Mouse (Mus musculus) CH12.LX (cell line): ENCODE data around the gene Slc7a3. TPM values are rescaled to one million over a fixed set of nuclear protein-coding genes. Genes with fewer than 3 reads are reported as not detected.
A peak's percentile ranks its signal among the peaks of the same experiment; 100 is the strongest.
"Not testable (repeated sequence)": the region's sequence is repeated elsewhere in the genome, so short reads cannot be mapped to it uniquely, and the experiment has no call there.

Experiments
- DNase-seq: peaks from one replicate; pipeline ENCODE4 v3.0.0-alpha.2; 2013; ENCODE audit errors: extremely low read depth
- H3K27ac ChIP-seq: 2 replicates; pipeline ENCODE4 v1.5.1; 2012; ENCODE audit warnings: low read depth, mild to moderate bottlenecking, control low read depth, moderate library complexity; ENCODE audit not compliant: insufficient read depth
- H3K27me3 ChIP-seq: replicated peaks from 2 replicates; pipeline ENCODE3; 2012; ENCODE audit warnings: inconsistent platforms
- H3K36me3 ChIP-seq, 2 experiments: replicated peaks in 1 of 2; 2 replicates each; pipeline versions ENCODE3 to v1.6.1; 2012; ENCODE audit warnings: inconsistent platforms in 1 of 2, low read length in 1 of 2, mild to moderate bottlenecking in 1 of 2, mixed read lengths in 1 of 2, moderate library complexity in 1 of 2; ENCODE audit not compliant: control insufficient read depth in 1 of 2, insufficient read depth in 1 of 2
- H3K4me1 ChIP-seq, 2 experiments: 2 replicates each; pipeline ENCODE4 v1.6.1; 2012; ENCODE audit warnings: inconsistent platforms in 1 of 2, moderate library complexity in 1 of 2; ENCODE audit not compliant: insufficient read depth in 2 of 2, control insufficient read depth in 1 of 2
- H3K4me2 ChIP-seq: 2 replicates; pipeline ENCODE4 v1.6.1; 2012; ENCODE audit warnings: low read depth, mild to moderate bottlenecking, control low read depth; ENCODE audit not compliant: poor library complexity, insufficient read depth, severe bottlenecking
- H3K4me3 ChIP-seq, 3 experiments: fragments of 150-350 bp in 1 of 3; sonication (generic) in 1 of 3; replicated peaks in 1 of 3; 2 replicates each; pipeline versions ENCODE3 to v1.5.1; 2011 to 2012; ENCODE audit warnings: low read depth in 2 of 3, low read length in 2 of 3, mild to moderate bottlenecking in 2 of 3, moderate library complexity in 2 of 3, control low read depth in 1 of 3, improper control_type of control experiment in 1 of 3, inconsistent platforms in 1 of 3, mixed read lengths in 1 of 3; ENCODE audit not compliant: poor library complexity in 1 of 3
- H3K79me2 ChIP-seq: replicated peaks from 2 replicates; pipeline ENCODE4 v1.6.1; 2012; ENCODE audit warnings: mild to moderate bottlenecking, moderate library complexity; ENCODE audit not compliant: control insufficient read depth, poor library complexity, insufficient read depth, severe bottlenecking; ENCODE audit errors: extremely low read depth
- H3K9ac ChIP-seq: 2 replicates; pipeline ENCODE4 v1.6.1; 2012; ENCODE audit warnings: low read depth, mild to moderate bottlenecking, control low read depth, moderate library complexity; ENCODE audit not compliant: insufficient read depth
- H3K9me3 ChIP-seq: replicated peaks from 2 replicates; pipeline ENCODE3; 2012; ENCODE audit warnings: low read length, inconsistent platforms, mixed read lengths
- BHLHE40 ChIP-seq: IDR thresholded peaks from 2 replicates; pipeline ENCODE4 v1.6.1; 2011; ENCODE audit warnings: mild to moderate bottlenecking, low read depth, low read length, improper control_type of control experiment
- CHD1 ChIP-seq: IDR thresholded peaks from 2 replicates; pipeline ENCODE4 v1.6.1; 2012; ENCODE audit warnings: low read depth, low read length, improper control_type of control experiment, inconsistent platforms
- ELF1 ChIP-seq: IDR thresholded peaks from 2 replicates; pipeline ENCODE4 v1.6.1; 2014; ENCODE audit warnings: low read depth, mild to moderate bottlenecking, inconsistent platforms, low read length, improper control_type of control experiment
- EP300 ChIP-seq: IDR thresholded peaks from 2 replicates; pipeline ENCODE4 v1.6.1; 2011; ENCODE audit warnings: low read length, improper control_type of control experiment
- GABPA ChIP-seq: IDR thresholded peaks from 2 replicates; pipeline ENCODE4 v1.6.1; 2012; ENCODE audit warnings: low read depth, low read length, improper control_type of control experiment, inconsistent platforms; ENCODE audit not compliant: insufficient replicate concordance
- HCFC1 ChIP-seq: IDR thresholded peaks from 2 replicates; pipeline ENCODE4 v1.6.1; 2012; ENCODE audit warnings: low read depth, mild to moderate bottlenecking, inconsistent platforms, low read length, improper control_type of control experiment
- MAX ChIP-seq: IDR thresholded peaks from 2 replicates; pipeline ENCODE4 v1.6.1; 2011; ENCODE audit warnings: low read length, improper control_type of control experiment
- MAZ ChIP-seq: IDR thresholded peaks from 2 replicates; pipeline ENCODE4 v1.6.1; 2012; ENCODE audit warnings: low read depth, mild to moderate bottlenecking, inconsistent platforms, low read length, improper control_type of control experiment, moderate library complexity
- MXI1 ChIP-seq: IDR thresholded peaks from 2 replicates; pipeline ENCODE4 v1.6.1; 2011; ENCODE audit warnings: mild to moderate bottlenecking, low read depth, low read length, improper control_type of control experiment
- MYC ChIP-seq: IDR thresholded peaks from 2 replicates; pipeline ENCODE4 v1.6.1; 2011; ENCODE audit warnings: low read depth, mild to moderate bottlenecking, improper control_type of control experiment, low read length
- NELFE ChIP-seq: IDR thresholded peaks from 2 replicates; pipeline ENCODE4 v1.6.1; 2011; ENCODE audit warnings: low read depth, low read length, improper control_type of control experiment
- NRF1 ChIP-seq: IDR thresholded peaks from 2 replicates; pipeline ENCODE4 v1.6.1; 2014; ENCODE audit warnings: low read depth, mild to moderate bottlenecking, inconsistent platforms, low read length, improper control_type of control experiment, moderate library complexity
- SIN3A ChIP-seq: IDR thresholded peaks from 2 replicates; pipeline ENCODE4 v1.6.1; 2012; ENCODE audit warnings: low read length, improper control_type of control experiment, inconsistent platforms
- TBP ChIP-seq: conservative IDR thresholded peaks from 2 replicates; pipeline ENCODE4 v1.6.1; 2011; ENCODE audit warnings: low read depth, low read length, improper control_type of control experiment
- TCF12 ChIP-seq: IDR thresholded peaks from 2 replicates; pipeline ENCODE4 v1.6.1; 2014; ENCODE audit warnings: low read depth, mild to moderate bottlenecking, inconsistent platforms, low read length, improper control_type of control experiment
- USF1 ChIP-seq: IDR thresholded peaks from 2 replicates; pipeline ENCODE4 v1.6.1; 2014; ENCODE audit warnings: low read depth, mild to moderate bottlenecking, inconsistent platforms, low read length, improper control_type of control experiment
- USF2 ChIP-seq: conservative IDR thresholded peaks from 2 replicates; pipeline ENCODE4 v1.6.1; 2011; ENCODE audit warnings: low read depth, low read length, improper control_type of control experiment
- ZC3H11A ChIP-seq: IDR thresholded peaks from 2 replicates; pipeline ENCODE4 v1.6.1; 2012; ENCODE audit warnings: low read depth, mild to moderate bottlenecking, inconsistent platforms, low read length, improper control_type of control experiment
- dilution Hi-C: fragments of 300-500 bp; cut with MboI; formaldehyde crosslinking; loops from 2 replicates; pipeline ENCODE4 v1.14.3; 2020; ENCODE audit warnings: low sequenced_read_pairs; ENCODE audit not compliant: extremely low pct_unique_long_range_greater_than_20kb, extremely low pct_ligation_motif_present
- in situ Hi-C: fragments of 300-500 bp; cut with MboI; formaldehyde crosslinking; loops from 3 replicates; pipeline ENCODE4 v1.14.3; 2019; ENCODE audit warnings: low sequenced_read_pairs, low pct_ligation_motif_present, low pct_unique_long_range_greater_than_20kb, mixed read lengths
- polyA plus RNA-seq: library from polyadenylated mRNA; unstranded; fragments of >175 nt; gene quantifications from 2 replicates; pipeline ENCODE4 v1.2.1, GENCODE M21; 2012; ENCODE audit warnings: low read depth; ENCODE audit not compliant: insufficient read length
- total RNA-seq, 2 experiments: library from RNA; depleted of rRNA; stranded (reverse); fragments of 300-350 nt in 1 of 2; fragments of >200 nt in 1 of 2; gene quantifications; 2 replicates each; pipeline ENCODE4 v1.2.3; 2012 to 2014

The Slc7a3 gene
- total and polyA plus RNA-seq, 3 experiments: 44.6 to 81.3 (median 53.9) TPM

DNA sequence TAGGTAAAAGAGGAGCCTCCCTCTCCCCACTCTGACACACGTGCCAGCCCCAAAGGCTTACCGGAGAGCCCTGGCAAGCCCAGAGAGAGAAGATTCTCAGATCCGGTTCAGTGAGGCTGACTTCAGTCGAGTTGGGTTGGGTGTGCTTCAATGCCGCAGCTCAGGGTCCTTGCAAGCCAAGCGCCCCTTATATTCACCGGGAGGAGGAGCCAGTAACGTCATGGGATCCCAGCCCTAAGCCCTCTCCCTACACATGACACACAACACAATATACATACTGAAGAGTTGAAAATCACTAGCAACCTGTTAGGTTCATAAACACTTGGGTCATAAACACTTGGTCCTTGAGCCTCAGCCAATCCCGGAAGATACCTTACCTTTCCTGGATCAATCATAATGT lies 609 bp downstream of the Slc7a3 start:
- H3K4me3 ChIP-seq: peak overlapping the region; percentile 58 to 66 (median 59)
- peaks cover 6 to 18% of the 10 kb centered on the region in 2 experiments for H3K4me1 ChIP-seq
- H3K79me2 ChIP-seq, H3K4me2 ChIP-seq, H3K27ac ChIP-seq, in situ Hi-C loops, H3K9me3 ChIP-seq, DNase-seq, H3K27me3 ChIP-seq, dilution Hi-C loops: not testable (repeated sequence)
- peak overlapping the region; percentile 62; the same call in 1 of the 2 replicates for H3K9ac ChIP-seq
- TF ChIP-seq MYC: 0 out of 2 replicates have a peak, but pooled peaks have one; percentile 24
- peak; percentile 55 for TF ChIP-seq BHLHE40
- TF ChIP-seq TBP: 0 out of 2 replicates have a peak, but pooled peaks have one; percentile 42
- TF ChIP-seq MAX: peak; percentile 21; the same call in 1 of the 2 replicates
- peaks cover 26 to 28% of the 10 kb centered on the region in 2 experiments for H3K36me3 ChIP-seq

DNA sequence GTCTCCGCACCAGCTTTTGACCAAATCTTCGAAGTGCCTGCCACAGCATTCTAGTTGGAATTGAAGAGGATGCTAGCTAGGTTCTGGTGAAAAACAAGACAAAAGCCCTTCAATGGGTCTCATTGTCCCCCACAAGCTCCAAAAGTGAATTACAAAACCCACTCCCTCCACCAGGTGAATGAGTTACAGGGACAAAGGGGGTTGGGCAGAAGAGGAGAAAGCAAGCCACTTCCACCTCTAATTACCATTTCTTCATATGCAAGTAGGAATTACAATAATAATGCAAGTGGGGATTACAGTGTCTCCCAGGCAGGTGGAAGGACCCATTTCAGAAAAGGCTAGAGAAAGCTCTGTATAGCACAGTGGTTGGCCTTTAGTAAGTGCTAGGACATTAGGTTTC lies 1.6 kb downstream of the Slc7a3 start:
- DNase-seq: no peak
- dilution Hi-C loops: no loop called here
- H3K4me2 ChIP-seq: peak overlapping the region; percentile 67

DNA sequence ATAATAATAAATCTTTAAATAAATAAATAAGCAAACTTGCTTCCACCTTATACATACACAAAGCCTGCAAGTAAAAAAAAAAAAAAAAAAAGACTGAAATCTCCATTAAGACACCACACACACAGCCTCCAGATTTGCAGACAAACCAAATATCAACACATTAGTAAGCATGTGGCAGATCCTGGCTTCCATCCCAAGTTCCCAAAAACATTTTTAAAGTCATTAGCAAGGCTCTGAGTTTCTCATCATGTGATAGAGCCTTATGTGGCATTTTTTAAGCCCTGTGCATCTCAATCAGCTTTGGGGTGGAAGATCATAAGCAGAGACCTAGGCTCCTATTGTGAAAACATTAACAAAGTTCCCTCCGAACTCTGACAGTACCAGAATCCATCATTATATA lies 20.6 kb downstream of the Slc7a3 start:
- no peaks in the 10 kb centered on the region for H3K4me1 ChIP-seq
- TF ChIP-seq CHD1 (no peak), MAZ (no peak), ZC3H11A (no peak), USF1 (no peak), HCFC1 (no peak)
- no peaks in the 10 kb centered on the region for H3K9me3 ChIP-seq
- dilution Hi-C loops: no loop called here
- in situ Hi-C loops: no loop called here
- no peak for DNase-seq
- H3K9ac ChIP-seq: no peak overlapping the region
- H3K4me2 ChIP-seq: no peak overlapping the region; the same call in 1 of the 2 replicates
- H3K27ac ChIP-seq: no peak overlapping the region
- H3K36me3 ChIP-seq: no peaks in the 10 kb centered on the region
- no peak overlapping the region for H3K4me3 ChIP-seq
- no peaks in the 10 kb centered on the region for H3K79me2 ChIP-seq
- no peaks in the 10 kb centered on the region for H3K27me3 ChIP-seq

More for the DNA sequence above, 1.6 kb downstream of the Slc7a3 start:
- Histone ChIP-seq H3K4me1 (peaks cover 6 to 18% of the 10 kb centered on the region in 2 experiments), H3K27me3 (no peaks in the 10 kb centered on the region), H3K27ac (no peak overlapping the region)
- no peak for TF ChIP-seq ELF1
- no peak for TF ChIP-seq USF2
- TF ChIP-seq EP300: no peak
- TF ChIP-seq ZC3H11A: no peak
- no peak for TF ChIP-seq NELFE
- TF ChIP-seq NRF1: no peak
- TF ChIP-seq GABPA: no peak
- no peak for TF ChIP-seq TCF12
- TF ChIP-seq SIN3A: no peak
- no peak for TF ChIP-seq MXI1
- TF ChIP-seq, all 38 proteins: peak for 0
- Histone ChIP-seq H3K9ac (peak overlapping the region; percentile 62), H3K4me3 (peak overlapping the region; percentile 58 to 66 (median 59)), H3K36me3 (peaks cover 34 to 38% of the 10 kb centered on the region in 2 experiments), H3K79me2 (peaks cover 9% of the 10 kb centered on the region; the same call in 1 of the 2 replicates), H3K9me3 (no peaks in the 10 kb centered on the region)
- in situ Hi-C loops: no loop called here
